18 mouse cellular contexts compared by ENCODE assay signal in the genomic region with DNA sequence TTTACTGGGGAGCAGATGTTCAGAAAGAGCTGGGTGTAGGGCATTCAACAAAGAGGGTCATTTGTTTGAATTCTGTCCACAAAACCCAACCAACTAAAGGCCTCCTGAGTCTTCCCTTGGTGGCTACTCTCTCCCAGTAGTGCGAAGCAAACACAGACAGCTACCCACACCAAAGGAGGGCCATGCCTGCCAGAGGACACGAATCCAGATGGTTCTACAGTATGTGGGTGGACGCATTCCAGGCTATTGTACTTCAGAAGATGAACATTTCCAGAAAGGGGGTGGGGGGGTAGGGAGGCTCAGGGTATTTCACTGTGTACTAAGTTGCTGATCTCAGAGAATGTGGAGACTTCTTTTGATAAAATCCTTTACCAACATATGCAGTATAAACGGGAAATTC.
A peak's percentile ranks its signal among the peaks of the same experiment; 100 is the strongest.
DNase-seq lines count a peak whose midpoint lies in the region; ATAC-seq lines count a peak whose summit lies in the region.
"Had no signal": no experiment of that assay in that cellular context is flagged by ENCODE, and none has a peak within 500 bp of the region (broad histone marks: within the 10 kb centered on the region; RNA-seq: fewer than 3 reads in every experiment).

No protein-coding gene starts in this region.

- H3K27me3 ChIP-seq in forebrain, embryonic 12.5 days: no peaks in the 10 kb centered on the region
- H3K27me3 ChIP-seq: embryonic facial prominence, embryonic 12.5 days; heart, embryonic 13.5 days; hindbrain, embryonic 13.5 days; midbrain, embryonic 13.5 days; neural tube, embryonic 12.5 days had no signal

- ATAC-seq in cerebellum, adult (ENCODE audit: insufficient number of reproducible peaks, low FRiP score, low TSS enrichment): no peak
- ATAC-seq in forebrain, embryonic 12.5 days (ENCODE audit: low FRiP score): no peak
- ATAC-seq: midbrain, embryonic 13.5 days had no signal

- no peak overlapping the region for H3K27ac ChIP-seq in forebrain, embryonic 12.5 days
- H3K27ac ChIP-seq: embryonic facial prominence, embryonic 12.5 days; forebrain, embryonic 10.5 days; heart, embryonic 13.5 days; hindbrain, embryonic 13.5 days; midbrain, embryonic 13.5 days; neural tube, embryonic 12.5 days had no signal

- no peak overlapping the region for H3K9ac ChIP-seq in forebrain, embryonic 12.5 days
- H3K9ac ChIP-seq: embryonic facial prominence, embryonic 12.5 days; heart, embryonic 13.5 days; hindbrain, embryonic 13.5 days; midbrain, embryonic 13.5 days; neural tube, embryonic 12.5 days had no signal

- no peaks in the 10 kb centered on the region for H3K4me1 ChIP-seq in forebrain, embryonic 12.5 days
- H3K4me1 ChIP-seq: embryonic facial prominence, embryonic 12.5 days; forebrain, embryonic 10.5 days; heart, embryonic 13.5 days; hindbrain, embryonic 13.5 days; midbrain, embryonic 13.5 days; neural tube, embryonic 12.5 days had no signal

- H3K4me2 ChIP-seq in forebrain, embryonic 12.5 days: no peak overlapping the region
- H3K4me2 ChIP-seq: embryonic facial prominence, embryonic 12.5 days; heart, embryonic 13.5 days; hindbrain, embryonic 13.5 days; midbrain, embryonic 13.5 days; neural tube, embryonic 12.5 days had no signal

- H3K9me3 ChIP-seq in forebrain, embryonic 12.5 days: no peaks in the 10 kb centered on the region
- H3K9me3 ChIP-seq: embryonic facial prominence, embryonic 12.5 days; forebrain, embryonic 10.5 days; heart, embryonic 13.5 days; hindbrain, embryonic 13.5 days; midbrain, embryonic 13.5 days; neural tube, embryonic 12.5 days had no signal

- 86% methylated on average over 4 of the region's 4 CpGs for WGBS in forebrain, embryonic 12.5 days

- H3K4me3 ChIP-seq in forebrain, embryonic 12.5 days (replicated peaks): no peak overlapping the region
- H3K4me3 ChIP-seq: embryonic facial prominence, embryonic 12.5 days; forebrain, embryonic 10.5 days; heart, embryonic 13.5 days; hindbrain, embryonic 13.5 days; midbrain, embryonic 13.5 days; neural tube, embryonic 12.5 days had no signal

- peak; percentile 42 for DNase-seq in cerebellum, adult 11 months
- peak; percentile 91 for DNase-seq in Muller cell, postnatal 12 days (ENCODE audit: inconsistent ontology term)
- DNase-seq in frontal cortex, postnatal 36 days (ENCODE audit: low spot score in 2 of 2): peak; percentile 35 to 62
- peak; percentile 34 to 56 for DNase-seq in left cerebral cortex, postnatal 36 days (ENCODE audit: low spot score in 2 of 2)
- DNase-seq in gastrocnemius, postnatal 10 days: no peak
- no peak for DNase-seq in ovary, postnatal 14 days (ENCODE audit: low spot score)
- DNase-seq: adrenal gland, adult 8-10 months; gastrocnemius, postnatal 14 days; kidney, adult 9 months; lung, postnatal 4 days had no signal

- intact Hi-C loops in left cerebral cortex, postnatal 36 days (cut with DNase I): no loop called here

- no peaks in the 10 kb centered on the region for H3K36me3 ChIP-seq in forebrain, embryonic 12.5 days (replicated peaks)
- H3K36me3 ChIP-seq: embryonic facial prominence, embryonic 12.5 days; forebrain, embryonic 10.5 days; heart, embryonic 13.5 days; hindbrain, embryonic 13.5 days; midbrain, embryonic 13.5 days; neural tube, embryonic 12.5 days had no signal

Comparison
In these comparisons a context has a peak if more than half of its experiments do, and no peak if none do; other contexts are left out.
1. DNase-seq: peak in cerebellum, adult 11 months (single experiment), Muller cell, postnatal 12 days (single experiment), frontal cortex, postnatal 36 days (2 of 2) and left cerebral cortex, postnatal 36 days (2 of 2); none in gastrocnemius, postnatal 10 days (single experiment) and ovary, postnatal 14 days (single experiment).